Mouse (Mus musculus): ENCODE measurements around the gene Slc2a5. TPM values are rescaled to one million over a fixed set of nuclear protein-coding genes. Genes with fewer than 3 reads are reported as not detected.

The Slc2a5 gene
- total RNA-seq, 2 experiments from 2014 or later, result 3.9 to 5.3 TPM

DNA sequence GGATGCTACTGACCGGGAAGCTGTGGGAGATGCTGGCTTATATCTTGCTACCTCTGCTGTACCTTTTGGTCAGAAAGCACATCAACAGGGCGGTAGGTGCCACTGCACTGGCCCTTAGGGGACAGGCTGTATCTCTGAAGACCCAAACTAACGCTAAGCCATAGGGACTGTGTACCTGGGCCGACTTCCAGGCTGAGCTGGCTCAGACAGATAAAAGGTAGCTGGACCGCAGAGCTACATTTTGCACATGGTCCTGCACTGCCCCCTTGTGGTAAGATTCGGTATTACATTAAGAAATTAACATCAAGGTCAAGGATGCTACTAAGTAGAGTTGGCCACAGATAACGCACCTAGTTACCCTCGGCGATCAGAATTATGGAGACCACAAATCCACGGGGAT is 20.2 kb upstream of the Slc2a5 start:
- peak; percentile 58 to 74 for DNase-seq (ENCODE audit: low spot score in 2 of 2)

DNA sequence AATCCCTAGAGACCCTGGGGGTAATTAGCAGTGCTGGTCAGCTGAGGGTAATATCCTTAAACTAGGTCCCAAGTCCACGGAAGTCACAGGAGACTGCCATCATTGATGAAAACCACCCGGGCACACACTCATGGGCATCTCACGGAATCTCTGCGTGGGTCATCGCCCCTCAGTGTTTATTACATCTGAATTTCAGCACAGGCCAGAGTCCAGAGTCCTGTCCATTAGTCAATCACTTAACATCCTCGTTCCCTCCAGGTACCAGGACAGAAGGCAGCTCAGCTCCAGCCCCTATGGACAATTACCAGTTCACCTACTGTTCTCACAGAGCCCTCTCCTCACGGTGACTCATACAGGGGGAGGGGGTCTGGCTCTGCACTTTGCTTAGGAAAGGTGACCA is 16.3 kb upstream of the Slc2a5 start:
- no peak for DNase-seq (ENCODE audit: low spot score in 2 of 2)

GRCm38 (mm10) chr4:150105671-150106070 is 13.4 kb upstream of the Slc2a5 start:
- DNase-seq (ENCODE audit: low spot score in 2 of 2), result no peak

- no peak for DNase-seq (ENCODE audit: low spot score in 2 of 2)
Measured at GRCm38 (mm10) chr4:150106637-150107036, 12.4 kb upstream of the Slc2a5 start.

GRCm38 (mm10) chr4:150109636-150110035 is 9.4 kb upstream of the Slc2a5 start:
- DNase-seq (ENCODE audit: low spot score in 2 of 2), result peak in 1 of 2 experiments; percentile 19

- peak in 1 of 2 experiments; percentile 25 for DNase-seq (ENCODE audit: low spot score in 2 of 2)
Measured at GRCm38 (mm10) chr4:150110373-150110772, 8.7 kb upstream of the Slc2a5 start.

- DNase-seq (ENCODE audit: low spot score in 2 of 2), result peak; percentile 62 to 71
Measured at GRCm38 (mm10) chr4:150112867-150113266, 6.2 kb upstream of the Slc2a5 start.

GRCm38 (mm10) chr4:150114505-150115061 is 4.5 kb upstream of the Slc2a5 start:
- DNase-seq (ENCODE audit: low spot score in 2 of 2), result no peak

DNA sequence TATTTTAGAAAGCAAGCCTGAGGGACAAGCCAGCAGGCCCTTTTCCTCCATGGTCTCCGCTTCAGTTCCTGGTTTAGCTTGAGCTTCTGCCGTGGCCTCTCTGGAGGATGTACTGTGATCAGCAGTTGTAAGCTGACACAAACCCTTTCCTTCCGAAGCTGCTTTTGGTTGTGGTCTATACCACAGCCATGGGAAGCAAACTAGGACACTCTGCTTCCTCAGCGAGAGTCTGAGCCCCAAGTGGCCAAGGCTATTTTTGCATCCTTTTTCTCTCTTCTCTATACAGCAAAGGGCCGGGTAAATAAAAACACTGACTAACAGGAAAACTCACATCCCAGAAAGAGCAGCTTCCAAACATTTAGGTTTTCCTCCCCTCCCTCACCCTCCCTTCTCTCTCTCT is 1.8 kb upstream of the Slc2a5 start:
- DNase-seq (ENCODE audit: low spot score in 2 of 2), result no peak

DNA sequence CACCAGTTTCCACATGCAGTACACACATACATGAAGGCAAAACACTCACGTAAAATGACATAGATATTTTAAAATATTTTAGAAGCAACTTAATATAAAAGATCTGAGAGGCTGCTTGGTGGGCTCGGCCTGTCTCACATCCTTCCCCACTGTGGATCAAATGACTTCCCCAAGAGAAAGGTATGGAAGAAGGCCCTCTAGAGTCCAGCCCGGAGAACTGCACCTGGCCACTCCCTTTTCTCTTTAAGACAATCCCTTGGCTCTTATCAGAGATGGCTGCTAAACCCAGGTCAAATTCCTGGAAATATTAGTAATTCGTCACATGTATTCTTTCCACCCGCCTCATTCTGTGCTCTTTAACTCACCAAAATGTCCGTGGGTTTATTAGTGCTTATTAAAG is 920 bp upstream of the Slc2a5 start:
- DNase-seq (ENCODE audit: low spot score in 2 of 2), result no peak

GRCm38 (mm10) chr4:150119640-150120039 is 557 bp downstream of the Slc2a5 start:
- no peak for DNase-seq (ENCODE audit: low spot score in 2 of 2)

GRCm38 (mm10) chr4:150120173-150120833 is 1.2 kb downstream of the Slc2a5 start:
- DNase-seq (ENCODE audit: low spot score in 2 of 2), result no peak

- DNase-seq (ENCODE audit: low spot score in 2 of 2), result no peak
Measured at GRCm38 (mm10) chr4:150121430-150121829, 2.3 kb downstream of the Slc2a5 start.

DNA sequence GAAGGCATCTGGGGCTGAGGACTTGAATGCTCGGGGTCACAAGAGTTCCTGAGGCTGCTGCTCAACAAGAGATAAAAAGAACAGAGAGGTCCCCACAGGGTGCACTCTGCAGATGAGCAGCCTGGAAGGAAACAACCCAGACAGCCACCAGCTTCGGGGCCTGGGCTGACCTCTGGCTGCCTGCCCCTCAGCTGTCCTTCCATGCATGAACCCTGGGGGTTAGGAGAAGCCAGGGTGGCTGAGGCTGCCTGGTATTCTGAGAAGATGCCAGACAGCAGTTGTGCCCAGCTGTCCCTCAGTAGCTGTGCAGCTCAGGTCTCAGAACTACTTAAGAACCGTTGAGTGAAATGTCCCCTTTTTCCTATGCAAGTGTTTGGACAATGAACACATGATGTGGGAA is 3.4 kb downstream of the Slc2a5 start:
- no peak for DNase-seq (ENCODE audit: low spot score in 2 of 2)

- DNase-seq (ENCODE audit: low spot score in 2 of 2), result no peak
Measured at GRCm38 (mm10) chr4:150126373-150126772, 7.3 kb downstream of the Slc2a5 start.

DNA sequence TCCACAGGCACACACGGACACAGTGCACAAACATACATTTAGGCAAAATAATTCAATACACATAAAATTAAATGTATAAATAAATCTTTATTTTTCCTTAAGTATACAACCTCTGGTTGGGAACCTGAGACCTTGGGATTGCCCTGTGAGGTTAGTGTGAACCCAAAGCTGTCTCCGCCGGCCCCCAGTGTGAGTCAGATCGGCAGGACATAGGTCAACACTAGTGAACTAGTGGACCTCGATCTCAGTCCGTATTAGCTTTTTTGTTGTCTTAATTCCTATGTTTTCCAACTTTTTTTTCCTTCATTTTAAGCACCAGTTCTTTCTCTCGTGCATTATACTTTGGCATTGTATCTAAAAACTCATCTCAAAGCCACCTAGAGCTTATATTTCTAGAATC is 8.8 kb downstream of the Slc2a5 start:
- DNase-seq (ENCODE audit: low spot score in 2 of 2), result no peak

DNA sequence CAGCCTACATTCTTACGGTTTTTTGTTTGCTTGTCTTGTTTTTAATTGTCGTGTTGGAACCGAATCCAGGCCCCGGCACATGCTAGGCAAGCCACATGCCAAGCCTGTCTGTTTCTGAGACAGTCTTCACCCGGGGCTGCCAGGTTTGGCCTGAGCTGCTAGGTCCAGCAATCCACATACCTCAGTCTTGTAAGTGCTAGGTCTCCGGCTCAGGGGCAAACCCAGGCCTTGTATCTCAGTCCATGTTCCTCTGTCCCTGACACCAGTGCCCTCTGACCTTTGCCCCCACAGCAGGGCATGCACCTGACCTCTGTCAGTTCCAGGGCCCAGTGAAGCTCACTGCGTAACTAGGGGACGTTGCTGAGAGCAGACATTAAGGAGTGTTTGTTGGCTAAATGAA is 9.5 kb downstream of the Slc2a5 start:
- no peak for DNase-seq (ENCODE audit: low spot score in 2 of 2)

DNA sequence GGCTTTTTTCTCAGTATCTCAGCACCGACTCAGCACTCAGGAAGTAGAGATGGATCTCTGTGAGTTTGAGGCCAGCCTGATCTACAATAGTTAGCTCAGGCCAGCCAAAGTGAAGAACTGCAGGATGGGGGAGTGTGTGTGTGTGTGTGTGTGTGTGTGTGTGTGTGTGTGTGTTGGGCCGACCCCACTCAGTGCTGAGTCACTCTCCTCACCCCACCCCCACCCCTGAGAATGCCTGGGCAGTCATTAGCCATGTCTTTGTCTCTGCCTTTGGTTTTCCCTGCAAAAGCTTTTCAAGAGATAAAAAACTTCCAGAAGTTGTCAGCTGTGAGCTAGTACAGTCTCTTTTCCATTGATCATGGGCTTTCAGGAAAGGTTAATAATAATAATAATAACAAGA is 11.6 kb downstream of the Slc2a5 start:
- DNase-seq (ENCODE audit: low spot score in 2 of 2), result no peak

GRCm38 (mm10) chr4:150132692-150133271 is 13.7 kb downstream of the Slc2a5 start:
- no peak for DNase-seq (ENCODE audit: low spot score in 2 of 2)

- no peak for DNase-seq (ENCODE audit: low spot score in 2 of 2)
Measured at GRCm38 (mm10) chr4:150135254-150135653, 16.2 kb downstream of the Slc2a5 start.

GRCm38 (mm10) chr4:150136693-150137092 is 17.6 kb downstream of the Slc2a5 start:
- DNase-seq (ENCODE audit: low spot score in 2 of 2), result peak; percentile 78 to 83

DNA sequence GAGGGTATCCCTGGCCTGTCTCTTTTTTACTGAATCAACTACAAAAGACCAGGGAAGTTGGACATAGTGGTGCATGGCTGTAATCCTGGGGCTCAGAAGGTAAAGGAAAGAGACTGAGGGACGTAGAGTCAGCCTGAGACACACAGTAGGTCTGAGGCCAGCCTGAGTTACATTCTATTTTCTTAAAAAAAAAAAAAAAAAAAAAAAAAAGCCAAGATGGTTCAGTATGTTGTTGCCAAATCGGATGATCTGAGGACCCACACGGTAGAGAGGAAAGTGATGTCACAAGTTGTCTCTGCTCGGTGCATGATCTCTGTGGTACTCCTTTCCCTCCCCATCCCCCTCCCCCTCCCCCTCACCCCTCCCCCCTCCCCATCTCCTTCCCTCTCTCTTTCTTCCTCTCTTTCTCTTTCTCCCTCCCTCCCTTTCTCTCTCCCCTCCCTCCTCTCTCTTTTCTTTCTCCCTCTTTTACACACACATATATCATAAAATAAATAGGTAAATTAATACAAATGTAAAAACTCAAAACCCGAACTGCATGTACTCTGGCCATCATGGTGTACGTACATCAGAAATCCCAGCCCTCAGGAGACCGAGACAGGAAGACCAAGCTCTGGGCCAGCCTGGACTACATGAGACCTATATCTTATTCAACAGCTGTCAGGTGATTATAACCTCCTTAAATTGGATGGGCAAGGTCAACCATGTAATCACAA is 18.4 kb downstream of the Slc2a5 start:
- DNase-seq (ENCODE audit: low spot score in 2 of 2), result no peak

Data from layer of hippocampus, postnatal 10 days (tissue).